Mouse (Mus musculus): ENCODE measurements around the gene Spag7. TPM values are rescaled to one million over a fixed set of nuclear protein-coding genes. Genes with fewer than 3 reads are reported as not detected.

The Spag7 gene
- polyA plus RNA-seq, 3 experiments from 2014 or later, result 131 to 155 (median 137) TPM

DNA sequence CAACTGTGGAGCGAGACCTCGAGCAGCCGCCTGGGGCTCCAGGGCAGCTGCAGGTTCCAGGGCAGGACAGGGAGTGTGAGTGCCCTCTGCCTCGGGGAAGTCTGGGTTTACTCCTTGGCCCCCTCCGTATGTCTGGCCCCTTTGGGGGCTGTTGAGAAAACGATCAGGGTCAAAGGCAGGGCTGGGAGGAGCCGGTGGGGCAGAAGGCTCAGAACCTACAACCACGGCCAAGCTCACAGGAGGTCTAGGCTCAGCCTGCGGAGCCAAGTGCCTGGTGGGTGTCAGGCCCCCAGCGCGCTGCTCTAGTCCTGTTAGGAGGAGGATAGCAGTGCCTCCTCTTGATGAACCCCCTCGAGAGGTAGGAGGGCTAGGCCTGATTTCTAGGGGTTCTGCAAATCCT, 12.0 kb upstream of the Spag7 start:
- no peak for ATAC-seq

DNA sequence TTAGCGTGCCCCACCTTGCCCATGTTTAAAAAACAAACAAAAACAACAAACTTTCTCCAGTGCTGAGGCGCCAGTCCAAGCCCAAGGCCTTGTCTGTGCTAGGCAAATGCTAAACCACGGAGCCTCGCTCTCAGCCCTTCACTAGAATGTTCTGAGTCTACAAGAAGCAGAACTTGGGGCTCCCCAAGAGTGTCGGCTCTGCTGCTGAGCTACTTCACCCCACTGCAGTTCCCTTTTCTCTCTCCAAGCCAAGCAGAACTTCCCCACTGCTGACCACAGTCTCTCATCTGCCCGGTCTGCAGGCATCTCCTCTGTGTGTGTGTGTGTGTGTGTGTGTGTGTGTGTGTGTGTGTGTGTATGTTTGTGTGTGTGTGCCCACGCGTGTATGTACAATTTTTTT, 10.7 kb upstream of the Spag7 start:
- no peak for ATAC-seq

DNA sequence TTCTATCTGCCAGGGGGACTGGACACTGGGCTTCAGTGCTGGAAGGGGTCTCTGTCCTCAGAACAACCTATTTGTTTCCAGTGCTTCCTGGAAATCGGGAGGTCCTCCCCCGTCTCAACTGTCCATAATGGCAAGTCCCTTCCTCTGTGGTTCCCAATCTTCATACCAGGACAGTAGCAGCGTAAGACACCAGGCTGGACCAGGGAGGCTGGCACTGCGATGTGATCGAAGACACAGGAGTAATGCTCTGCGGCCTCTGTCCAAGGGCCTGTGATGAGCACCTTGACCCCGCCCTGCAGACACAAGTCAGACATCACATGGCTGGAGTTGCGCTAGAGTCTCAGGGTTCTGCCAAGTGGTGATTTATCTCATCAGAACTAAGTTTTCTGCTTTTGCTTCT, 10.1 kb upstream of the Spag7 start:
- ATAC-seq, result no peak

DNA sequence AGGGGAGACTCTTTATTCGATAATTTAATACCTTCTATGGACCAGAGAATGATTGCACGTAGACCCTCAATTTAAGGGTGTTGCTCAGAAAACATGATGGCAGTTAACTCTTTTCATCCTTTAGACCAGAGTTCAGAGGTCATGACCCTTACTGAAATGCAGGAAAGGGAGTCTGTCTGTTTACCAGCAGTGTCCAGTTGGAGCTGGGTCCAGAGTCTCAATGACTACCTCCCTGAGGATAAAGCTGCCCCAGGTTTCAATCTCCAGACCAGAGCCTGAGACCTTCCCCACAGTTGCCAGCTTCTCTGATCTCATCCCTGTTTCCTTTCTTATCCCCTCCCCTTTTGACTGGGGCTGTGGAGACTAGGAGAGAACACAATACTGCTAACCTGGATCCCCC, 9.4 kb upstream of the Spag7 start:
- no peak for ATAC-seq

DNA sequence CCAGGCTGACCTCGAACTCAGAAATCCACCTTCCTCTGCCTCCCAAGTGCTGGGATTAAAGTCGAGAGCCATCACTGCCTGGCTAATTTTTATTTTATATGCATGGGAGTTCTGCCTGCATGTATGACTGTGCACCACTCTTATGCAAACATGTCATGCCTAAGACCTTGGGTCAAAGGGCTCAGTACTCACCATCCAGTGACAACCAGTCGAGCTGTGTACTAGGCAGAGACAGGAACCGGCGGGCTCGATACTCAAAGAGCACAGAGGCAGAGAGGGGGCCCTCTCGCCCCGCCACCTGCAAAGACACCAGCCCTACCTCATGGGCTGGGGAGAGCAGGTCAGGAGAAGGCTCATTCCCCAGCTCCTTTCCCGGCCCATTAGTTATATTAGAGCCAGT, 8.9 kb upstream of the Spag7 start:
- no peak for ATAC-seq

DNA sequence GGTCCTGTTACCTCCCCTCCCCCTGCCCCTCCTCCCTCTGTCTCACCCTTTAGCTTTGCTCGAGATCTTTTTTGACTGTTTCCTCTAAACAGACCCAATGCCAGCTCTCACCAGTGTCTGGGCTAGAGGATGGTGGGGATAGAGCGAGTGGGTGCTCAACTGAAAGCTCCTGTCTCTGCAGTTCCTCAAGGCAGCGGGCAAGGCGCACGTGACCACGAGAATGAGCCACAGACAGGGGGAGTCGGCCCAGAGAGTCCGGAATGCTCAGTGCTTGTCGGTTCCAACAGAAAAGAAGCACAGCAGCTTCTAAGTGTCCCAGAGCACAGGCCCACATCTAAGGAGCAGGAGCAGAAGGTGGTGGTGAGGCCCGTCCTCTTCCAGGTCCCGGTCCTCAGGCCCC, 5.3 kb upstream of the Spag7 start:
- no peak for ATAC-seq

DNA sequence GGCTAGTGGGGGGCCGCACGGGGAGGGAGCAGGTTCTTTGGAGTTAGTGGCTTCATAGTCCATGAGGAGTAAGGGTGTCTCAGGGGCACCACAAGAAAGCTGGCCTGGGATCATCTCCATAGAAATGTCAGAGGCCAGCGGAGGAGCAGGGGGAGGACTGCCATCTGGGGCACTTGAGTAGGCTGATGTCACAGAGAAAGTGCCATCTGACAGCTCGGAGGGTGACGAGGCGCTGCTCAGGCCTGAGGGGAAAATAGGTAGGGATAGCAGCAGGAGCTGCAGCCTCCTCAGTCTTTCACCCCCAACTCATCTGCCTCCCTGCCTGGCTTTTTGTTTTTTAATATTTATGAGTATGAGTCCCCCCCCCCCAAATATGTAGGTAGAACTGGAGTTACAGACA, 4.8 kb upstream of the Spag7 start:
- no peak for ATAC-seq

DNA sequence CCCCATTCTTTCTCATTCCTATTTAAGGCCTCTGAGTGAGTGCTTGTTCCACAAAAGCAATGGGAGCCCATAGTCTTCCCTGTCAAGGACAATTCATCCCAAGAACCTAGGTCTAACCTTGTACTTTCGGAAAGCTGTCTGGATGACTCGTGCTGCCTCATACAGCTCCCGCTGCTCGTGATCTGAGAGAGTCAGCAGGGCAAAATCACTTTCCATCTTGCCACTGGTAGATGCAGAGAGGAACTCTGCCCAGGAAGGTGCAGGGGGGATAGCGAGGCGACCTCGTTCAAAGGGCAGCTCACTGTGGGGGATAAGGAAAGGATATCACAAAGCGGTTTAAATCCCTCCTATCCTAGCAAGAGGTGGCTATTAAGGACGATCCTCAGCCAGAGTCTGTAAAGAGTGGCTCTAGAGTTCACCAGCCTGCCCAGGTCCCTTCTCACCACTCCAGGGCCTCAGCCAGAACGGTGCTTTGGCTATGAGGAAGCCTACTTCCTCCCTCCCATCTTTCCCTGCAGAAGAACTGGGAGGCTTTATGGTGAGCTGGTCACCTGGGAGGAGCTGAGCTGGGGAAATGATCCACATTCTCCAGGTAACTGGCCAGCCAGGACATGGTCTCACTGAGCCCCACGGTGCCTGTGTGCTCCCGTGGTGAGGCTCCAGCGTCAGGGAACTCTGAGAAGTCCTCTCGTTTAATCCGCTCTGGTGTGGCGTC, 2.3 kb upstream of the Spag7 start:
- ATAC-seq, result no peak

DNA sequence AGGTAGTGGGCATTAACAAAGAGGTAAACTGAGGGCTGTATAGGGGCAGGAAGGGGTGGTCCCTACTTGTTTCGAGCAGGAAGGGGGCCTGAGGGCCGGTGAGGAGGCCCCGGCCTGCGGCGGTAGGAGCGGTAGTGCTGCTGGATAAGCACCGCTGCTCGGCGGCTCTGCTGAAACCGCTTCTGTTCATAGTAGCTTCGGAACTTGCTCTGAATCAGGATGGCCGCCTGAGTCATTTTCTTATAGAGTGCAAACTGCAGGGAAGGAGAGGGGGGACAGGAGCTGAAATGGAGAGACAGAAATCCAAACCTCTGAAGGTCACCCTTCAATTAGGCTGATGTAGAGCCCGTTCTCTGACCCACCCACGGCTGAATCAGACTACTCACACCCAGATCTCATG, 1.3 kb upstream of the Spag7 start:
- ATAC-seq, result no peak

DNA sequence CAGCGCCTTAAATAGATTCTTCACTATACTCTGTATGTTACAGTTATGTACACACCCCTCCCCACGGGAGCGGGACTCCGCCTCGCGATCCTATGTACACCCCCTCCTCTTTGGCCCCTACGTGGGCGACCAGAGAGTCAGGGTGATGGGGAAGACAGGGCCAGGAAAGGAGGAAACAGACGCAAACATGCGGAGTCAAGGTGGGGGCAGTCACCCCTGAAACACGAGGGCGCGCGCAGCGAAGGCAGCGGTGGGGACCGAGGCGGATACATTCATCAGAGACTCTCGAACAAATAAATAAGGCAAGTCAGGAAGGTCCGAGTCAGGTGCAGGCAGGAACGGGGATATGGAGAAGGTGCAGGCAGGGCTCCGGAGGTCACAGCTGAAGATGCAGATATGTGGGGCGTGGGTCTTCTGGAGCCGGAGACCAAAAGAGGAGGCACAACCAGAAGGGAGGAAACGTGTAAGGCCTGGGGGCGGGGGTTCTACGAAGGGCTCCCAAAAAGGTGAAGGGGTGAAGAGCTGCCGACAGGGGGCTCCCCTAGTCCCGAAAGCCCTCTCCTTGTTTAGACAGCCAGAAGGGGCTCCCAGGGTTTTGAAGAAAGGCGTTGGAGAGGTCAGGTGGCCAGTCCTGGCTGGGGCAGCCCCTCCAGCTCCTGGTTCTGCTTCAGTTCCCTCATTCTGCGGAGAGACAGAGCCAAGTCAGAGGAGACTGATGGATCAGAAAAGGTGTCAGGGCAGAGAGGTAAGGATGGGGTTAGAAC, 548 bp upstream of the Spag7 start:
- ATAC-seq, result peak; percentile 7

DNA sequence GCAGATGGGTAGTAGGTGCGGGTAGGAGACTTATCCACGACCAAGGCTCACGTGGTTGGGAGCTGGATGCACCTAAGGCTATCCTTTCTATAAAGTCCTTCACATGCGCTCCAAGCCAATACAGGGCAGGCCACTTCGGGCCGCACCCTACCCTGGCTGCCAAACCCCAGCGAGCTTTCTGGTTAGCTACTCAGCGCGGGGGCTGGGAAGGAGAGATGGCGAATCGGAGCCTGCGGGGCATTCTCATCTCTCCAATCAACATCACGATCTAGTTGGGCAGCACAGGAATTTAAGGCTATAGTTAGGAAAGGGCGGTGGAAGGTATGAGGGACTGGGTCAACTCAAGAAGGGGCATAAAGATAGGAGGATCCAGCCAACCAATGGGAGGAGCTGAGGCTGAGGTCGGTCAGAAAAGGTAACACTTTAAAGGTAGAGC, 863 bp downstream of the Spag7 start:
- ATAC-seq, result peak; percentile 6

DNA sequence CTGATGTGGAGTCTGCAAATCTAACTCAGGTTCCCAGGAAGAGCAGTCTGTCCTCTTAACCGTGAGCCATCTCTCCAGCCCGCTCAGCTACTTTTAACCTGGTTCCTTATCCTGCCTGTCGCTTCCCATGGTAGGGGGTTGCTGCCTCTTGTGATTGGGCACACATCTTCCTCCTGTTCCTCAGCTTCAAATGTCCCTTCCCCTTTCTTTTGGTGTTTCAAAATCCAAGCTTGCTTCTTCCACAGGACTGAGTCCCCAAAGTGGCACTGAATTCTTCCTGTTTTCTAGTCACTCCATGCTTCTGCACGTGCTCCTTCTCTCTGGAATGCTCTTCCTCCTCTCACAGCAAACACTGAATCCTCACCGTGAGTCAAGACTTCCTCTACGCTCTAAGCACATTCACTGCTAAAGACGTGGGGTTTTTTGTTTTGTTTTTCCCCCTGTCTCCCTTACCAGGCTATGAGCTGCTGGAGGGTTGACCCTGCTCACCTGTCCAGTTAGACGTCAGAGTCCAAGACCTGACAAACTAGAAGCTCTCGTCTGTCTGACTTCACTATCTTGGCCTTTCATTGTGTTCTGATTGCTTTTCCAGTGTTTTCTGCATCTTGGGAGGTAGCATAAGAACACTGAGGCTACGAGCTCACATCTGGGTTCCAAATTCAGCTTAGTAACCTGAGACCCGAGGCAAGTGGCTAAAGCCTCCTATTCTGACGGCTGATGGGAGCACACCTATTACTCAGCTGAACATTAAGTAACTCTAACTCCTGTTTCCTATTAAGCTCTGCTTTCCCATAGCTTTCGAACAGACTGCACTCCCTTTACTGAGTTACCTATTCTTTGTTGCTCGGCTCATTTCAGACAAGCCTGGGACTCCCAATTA, 1.7 kb downstream of the Spag7 start:
- ATAC-seq, result no peak

DNA sequence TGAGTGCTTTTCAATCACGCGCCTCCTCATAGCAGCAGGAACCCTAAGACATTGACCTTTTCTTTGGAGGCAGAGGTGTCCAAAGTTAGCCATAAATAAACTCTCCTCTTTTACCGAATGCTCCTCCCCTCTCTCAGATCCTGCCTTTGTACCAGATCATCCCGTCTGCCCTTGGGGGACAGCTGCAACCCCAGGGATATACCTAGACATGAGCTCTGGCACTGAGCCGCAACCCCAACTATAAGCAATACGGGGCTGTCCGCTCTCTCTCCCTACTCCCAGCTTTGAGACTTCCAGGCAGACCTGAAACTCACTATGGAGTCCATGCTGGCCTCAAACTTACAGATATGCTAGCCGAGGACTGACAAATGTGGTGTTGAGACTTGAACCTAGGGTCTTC, 2.5 kb downstream of the Spag7 start:
- ATAC-seq, result no peak

DNA sequence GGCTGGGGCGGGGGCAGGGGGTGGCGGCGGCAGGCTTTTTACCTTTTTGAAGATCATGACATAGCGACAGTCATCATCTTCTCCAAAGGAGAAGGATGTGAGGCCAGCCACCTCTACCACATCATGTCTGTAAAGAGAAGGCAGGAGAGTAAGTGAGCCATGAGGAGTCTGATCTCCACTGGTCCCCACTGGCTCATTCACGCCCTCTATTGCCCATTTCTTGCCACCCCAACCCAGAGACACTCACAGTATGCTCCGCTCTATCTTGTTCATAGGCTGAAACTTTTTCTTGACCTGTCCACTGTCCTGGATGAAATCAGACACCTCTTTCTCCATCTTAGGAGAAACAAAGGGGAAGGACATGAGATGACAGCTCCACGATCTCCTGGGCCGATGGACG, 4.5 kb downstream of the Spag7 start:
- no peak for ATAC-seq

DNA sequence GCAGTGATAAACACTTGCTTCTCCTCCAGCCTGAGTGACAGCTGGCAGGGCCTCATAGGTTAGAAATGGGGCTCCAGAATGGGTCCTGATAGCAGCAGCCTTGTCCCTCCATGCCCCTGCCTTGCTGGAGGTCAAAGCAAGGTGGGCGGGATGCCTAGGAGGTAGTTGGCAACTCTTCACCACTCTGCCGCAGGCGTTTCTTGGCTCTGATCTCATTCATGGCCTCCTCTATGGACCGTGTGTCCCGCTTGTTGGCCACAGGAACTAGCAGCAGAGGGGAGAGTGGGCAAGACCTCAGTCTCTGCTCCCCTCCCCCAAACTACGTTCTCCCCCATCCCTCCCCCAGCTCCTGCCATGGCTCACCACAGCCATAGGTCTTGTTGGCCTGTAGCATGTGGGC, 5.3 kb downstream of the Spag7 start:
- no peak for ATAC-seq

DNA sequence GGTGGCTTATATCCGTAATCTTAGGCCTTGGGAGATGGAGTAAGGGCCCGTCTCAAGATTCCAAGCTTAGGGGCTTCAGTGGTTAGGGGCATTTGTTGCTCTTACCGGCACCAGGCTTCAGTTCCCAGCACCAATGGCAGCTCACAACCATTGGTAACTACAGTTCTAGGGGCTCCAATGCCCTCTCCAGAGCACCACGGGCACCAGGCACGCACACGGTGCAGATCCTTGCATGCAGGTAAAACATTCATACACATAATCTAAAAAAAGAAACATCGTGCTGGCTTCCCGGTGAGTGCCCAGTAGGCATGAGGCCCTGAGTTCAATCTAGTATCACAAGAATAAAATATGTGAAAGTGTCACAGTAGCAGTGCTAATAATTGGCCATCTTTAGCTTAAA, 6.1 kb downstream of the Spag7 start:
- no peak for ATAC-seq

DNA sequence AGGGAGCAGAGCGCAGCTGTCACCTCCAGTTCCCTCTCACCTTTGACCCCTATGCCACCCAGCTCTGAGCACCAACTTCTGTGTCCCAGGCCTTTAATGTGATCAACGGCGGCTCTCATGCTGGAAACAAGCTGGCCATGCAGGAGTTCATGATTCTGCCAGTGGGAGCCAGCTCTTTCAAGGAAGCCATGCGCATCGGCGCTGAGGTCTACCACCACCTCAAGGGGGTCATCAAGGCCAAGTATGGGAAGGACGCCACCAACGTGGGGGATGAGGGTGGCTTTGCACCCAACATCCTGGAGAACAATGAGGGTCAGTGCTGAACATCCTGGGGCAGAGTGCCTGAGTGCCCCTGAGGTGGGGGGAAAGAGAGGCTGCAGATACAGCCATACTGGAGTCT, 8.6 kb downstream of the Spag7 start:
- no peak for ATAC-seq

DNA sequence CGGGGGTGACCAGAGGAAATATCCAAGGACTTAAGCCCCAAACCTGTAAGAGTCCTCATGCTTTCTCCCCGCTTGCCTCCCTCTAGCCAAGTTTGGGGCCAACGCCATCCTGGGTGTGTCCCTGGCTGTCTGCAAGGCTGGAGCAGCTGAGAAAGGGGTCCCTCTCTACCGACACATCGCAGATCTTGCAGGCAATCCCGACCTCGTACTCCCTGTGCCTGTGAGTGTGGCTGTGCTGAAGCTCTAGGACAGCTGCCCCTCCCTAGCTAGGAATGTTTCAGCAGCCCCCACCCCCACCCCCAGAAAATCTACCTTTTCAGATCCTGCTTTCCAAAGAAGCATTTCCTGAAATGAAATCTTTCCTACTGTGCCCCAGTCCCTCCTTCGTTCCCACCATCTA, 10.3 kb downstream of the Spag7 start:
- no peak for ATAC-seq

DNA sequence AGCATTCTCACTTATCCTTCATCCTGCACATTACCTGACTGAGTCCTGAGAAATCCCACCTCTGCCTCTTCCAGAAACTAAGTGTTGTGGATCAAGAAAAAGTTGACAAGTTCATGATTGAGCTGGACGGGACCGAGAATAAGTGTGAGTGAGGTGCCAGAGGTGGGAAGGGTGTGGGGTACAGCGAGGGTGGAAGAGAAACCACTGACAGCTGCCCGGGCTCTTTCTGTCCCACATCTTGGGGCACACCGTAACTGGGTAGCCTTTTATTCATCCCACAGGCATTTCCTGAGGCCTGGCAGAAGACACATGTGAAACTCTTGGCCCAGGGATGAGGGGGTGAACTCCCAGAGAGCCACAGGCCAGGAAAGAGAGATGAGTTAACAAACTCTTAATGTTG, 10.7 kb downstream of the Spag7 start:
- no peak for ATAC-seq

DNA sequence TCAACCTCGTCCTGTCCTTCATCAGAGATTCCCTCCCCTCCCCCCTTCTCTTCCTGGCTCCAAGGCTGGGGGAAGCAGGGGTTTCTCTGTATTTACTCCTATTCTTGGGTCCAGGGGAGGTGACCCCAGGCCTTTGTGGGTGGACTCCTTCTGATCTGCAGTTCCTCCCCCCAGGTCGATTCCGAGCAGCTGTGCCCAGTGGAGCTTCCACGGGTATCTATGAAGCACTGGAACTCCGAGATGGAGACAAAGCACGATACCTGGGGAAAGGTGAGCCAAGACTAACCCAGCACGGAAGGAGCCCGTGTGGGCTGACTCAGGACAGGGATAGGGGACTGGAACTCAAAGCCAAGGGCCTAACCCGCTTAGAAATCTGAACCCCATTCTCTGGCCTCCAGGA, 11.2 kb downstream of the Spag7 start:
- ATAC-seq, result no peak

DNA sequence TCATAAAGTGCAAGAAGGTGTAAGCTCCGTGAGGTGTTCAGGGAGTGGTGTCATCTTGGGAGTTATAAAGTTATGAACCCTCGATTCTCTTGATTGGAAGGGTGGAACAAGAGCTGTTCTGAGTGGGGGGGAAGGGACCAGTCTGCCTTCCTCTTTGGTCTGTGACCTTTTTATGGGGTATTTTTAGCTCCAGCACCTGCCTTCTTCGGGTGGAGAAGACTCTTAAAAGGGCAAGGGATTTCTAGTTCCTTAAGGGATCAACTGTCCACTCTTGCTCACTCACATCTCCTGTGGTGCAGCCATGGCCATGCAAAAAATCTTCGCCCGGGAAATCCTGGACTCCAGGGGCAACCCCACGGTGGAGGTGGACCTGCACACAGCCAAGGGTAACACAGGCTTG, 11.6 kb downstream of the Spag7 start:
- ATAC-seq, result no peak

DNA sequence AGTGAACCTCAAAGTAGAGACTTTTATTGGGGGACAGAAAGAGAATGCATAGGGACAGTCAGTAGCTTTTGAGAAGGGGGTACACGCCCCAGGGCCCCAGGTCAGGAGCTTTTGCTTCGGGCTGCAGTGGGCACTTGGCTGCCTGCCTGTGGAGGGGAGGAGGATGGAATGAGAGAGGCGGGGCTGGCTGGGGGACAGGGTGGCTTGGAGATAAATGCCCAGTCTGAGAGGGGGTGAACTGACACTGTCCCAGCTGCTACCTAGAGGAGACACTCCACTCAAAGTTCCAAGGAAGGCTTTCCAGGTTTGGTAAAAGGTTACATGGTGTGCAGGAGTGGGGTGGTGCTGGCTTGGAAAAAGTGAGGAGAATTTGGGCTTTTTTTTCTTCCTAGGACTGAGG, 12.3 kb downstream of the Spag7 start, which contains the start of gene Eno3:
Eno3 (plus strand) TSS at position 239 of the 400 bp plus-strand sequence.
- no peak for ATAC-seq

DNA sequence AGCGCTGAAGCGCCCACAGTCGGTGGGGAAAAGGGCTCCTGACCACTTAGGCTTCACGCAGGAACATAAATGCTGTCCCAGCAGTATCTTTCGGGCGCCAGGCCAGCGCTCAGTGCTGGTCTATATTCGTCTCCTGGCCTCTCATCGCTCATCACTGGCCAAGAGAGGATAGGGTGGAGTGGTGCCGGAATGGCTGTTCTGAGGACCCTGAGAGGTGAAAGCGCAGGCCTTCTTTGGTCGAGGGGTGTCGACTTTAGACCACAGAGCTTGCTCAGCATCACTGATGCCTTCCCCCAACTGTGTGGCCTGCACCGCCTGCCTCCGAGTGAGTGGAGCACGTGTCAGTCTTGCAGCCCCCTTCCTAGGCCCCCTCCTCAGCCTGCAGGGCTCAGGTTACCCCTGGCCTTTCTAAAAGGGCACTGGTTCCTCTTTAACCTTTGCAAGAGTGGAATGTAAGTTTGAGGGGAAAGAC, 12.7 kb downstream of the Spag7 start:
- no peak for ATAC-seq
